Mouse (Mus musculus) G1E (cell line): ENCODE data around the gene Minos1.

Source experiments
- CTCF ChIP-seq: IDR thresholded peaks from 2 replicates; pipeline ENCODE4 v1.5.1; 2012; ENCODE audit warnings: low read depth, low read length, inconsistent platforms, mixed read lengths
- GATA1 ChIP-seq: IDR thresholded peaks from 2 replicates; pipeline ENCODE4 v1.6.1; 2012; ENCODE audit warnings: borderline replicate concordance, low read length, inconsistent platforms, mixed read lengths
- TAL1 ChIP-seq: conservative IDR thresholded peaks from 2 replicates; pipeline ENCODE4 v1.6.1; 2012; ENCODE audit warnings: low read depth, low read length, inconsistent platforms, mixed read lengths

DNA sequence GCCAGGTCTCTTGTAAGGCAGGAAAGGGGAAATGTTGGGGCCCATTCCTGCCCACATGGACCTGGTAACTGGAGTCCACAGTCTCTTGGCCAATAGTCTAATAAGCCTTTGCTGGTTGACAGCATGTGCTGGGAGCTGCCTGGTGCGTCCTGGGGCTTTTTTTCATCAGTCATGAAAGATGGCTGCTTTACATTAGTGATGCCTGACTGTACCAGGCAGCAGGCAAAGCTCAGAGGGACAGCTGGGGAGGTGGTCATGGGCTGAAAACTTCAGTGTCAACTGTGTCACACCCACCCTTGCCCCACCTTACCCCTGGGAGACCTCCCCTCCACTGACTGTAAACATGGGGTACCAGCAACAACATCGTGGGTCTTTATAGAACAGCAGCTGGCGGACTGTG, 75.2 kb downstream of the Minos1 start:
- TF ChIP-seq CTCF = no peak
- TF ChIP-seq TAL1 = no peak
- no peak for TF ChIP-seq GATA1
